Mouse (Mus musculus): ENCODE measurements around the gene Dag1.

GRCm38 (mm10) chr9:108278697-108279450 lies 15.1 kb upstream of the Dag1 start:
- TF ChIP-seq GATA1 (IDR thresholded peaks at IDR 0.05; ENCODE audit: low read length) (no peak), TAL1 (IDR thresholded peaks at IDR 0.05; ENCODE audit: low read length) (no peak)
